Mouse (Mus musculus): ENCODE measurements at regions not wholly inside any gene's neighbourhood (a gene's known extent, or its start where the extent isn't known, plus 50 kb on each side); places are given as distances from the start of the nearest gene placed in this dataset.
A peak's percentile ranks its signal among the peaks of the same experiment; 100 is the strongest.
"Not testable (repeated sequence)": the region's sequence is repeated elsewhere in the genome, so short reads cannot be mapped to it uniquely, and the experiment has no call there.

GRCm38 (mm10) chr10:19297669-19298068, 58.7 kb upstream of the Olig3 start:
- DNase-seq (ENCODE audit: low spot score in 2 of 2): no peak

- DNase-seq (ENCODE audit: low spot score in 2 of 2): no peak
Measured at GRCm38 (mm10) chr10:19295388-19296013, 60.8 kb upstream of the Olig3 start.

- DNase-seq (ENCODE audit: low spot score in 2 of 2): no peak
Measured at GRCm38 (mm10) chr10:19291474-19291873, 64.9 kb upstream of the Olig3 start.

DNA sequence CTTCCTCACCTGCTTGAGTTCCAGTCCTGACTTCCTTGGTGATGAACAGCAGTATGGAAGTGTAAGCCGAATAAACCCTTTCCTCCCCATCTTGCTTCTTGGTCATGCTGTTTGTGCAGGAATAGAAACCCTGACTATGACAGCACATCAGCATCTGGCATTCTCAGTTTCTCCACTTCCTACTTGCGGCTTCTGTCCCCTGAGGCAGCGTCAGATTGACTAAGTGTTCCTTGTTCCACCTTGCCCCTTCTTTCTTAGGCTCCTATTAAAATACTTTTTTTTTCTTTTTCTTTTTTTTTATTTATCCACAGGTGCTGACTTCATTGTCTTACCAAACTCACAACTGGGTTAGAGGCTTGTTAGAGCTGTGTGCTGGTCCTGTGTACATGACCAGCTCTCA, 65.3 kb upstream of the Olig3 start:
- DNase-seq (ENCODE audit: low spot score in 2 of 2): not testable (repeated sequence)

- DNase-seq (ENCODE audit: low spot score in 2 of 2): no peak
Measured at GRCm38 (mm10) chr10:19282166-19282565, 74.2 kb upstream of the Olig3 start.

GRCm38 (mm10) chr10:19281021-19281420, 75.3 kb upstream of the Olig3 start:
- DNase-seq (ENCODE audit: low spot score in 2 of 2): no peak

- DNase-seq (ENCODE audit: low spot score in 2 of 2): no peak
Measured at GRCm38 (mm10) chr10:19278189-19278842, 78.0 kb upstream of the Olig3 start.

- DNase-seq (ENCODE audit: low spot score in 2 of 2): no peak
Measured at GRCm38 (mm10) chr10:19277103-19277827, 79.1 kb upstream of the Olig3 start.

GRCm38 (mm10) chr10:19274985-19275384, 81.3 kb upstream of the Olig3 start:
- no peak for DNase-seq (ENCODE audit: low spot score in 2 of 2)

- DNase-seq (ENCODE audit: low spot score in 2 of 2): no peak
Measured at GRCm38 (mm10) chr10:19269418-19269817, 86.9 kb upstream of the Olig3 start.

DNA sequence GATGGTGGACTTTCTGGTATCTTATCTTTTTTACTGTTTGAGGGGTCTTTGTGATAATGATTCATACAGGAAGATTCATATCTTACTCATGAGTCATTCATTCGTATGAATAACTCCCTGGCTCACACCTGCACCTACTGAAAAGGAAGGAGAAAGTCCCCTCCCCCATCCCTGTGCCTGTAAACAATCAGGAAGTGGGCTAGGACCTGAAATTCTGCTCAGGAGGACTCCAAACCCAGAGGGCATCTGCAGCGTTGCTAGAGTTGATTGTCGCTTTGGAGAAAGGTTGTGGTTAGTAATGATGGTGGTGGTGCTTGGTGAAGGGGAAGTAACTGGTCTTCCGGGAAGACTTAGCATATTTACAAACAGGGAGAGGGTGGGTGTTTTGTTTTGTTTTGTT, 88.3 kb upstream of the Olig3 start:
- no peak for DNase-seq (ENCODE audit: low spot score in 2 of 2)

DNA sequence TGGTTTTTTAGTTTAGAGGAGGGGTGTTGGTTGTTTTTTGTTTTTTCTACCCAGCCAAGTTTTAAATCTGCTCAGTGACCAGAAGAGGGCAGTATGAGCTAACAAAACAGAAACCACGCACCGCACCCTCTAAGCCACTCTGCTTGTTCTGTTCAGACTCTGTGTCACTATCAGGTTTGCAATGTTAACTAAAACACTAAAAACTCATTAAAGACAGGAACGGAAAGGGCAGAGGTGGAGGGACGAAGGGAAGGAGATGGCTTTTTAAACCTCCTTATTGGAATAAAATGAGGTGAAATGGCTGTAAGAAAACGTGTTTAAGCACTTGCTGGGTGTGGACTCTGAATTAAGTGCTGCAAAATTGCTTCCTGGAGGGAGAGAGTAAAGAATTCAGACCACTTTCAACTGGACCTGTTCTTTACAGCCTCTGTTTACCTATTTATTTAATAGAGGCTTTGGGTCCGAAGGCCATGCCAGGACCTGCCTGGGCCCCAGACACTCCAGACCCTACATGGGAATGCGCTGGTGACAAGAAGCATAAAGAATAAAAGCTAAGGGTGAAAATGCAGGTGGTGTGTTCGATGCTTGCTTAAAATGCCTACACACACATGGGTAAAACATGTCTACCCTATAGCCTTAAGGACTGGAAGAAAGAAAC, 116.1 kb upstream of the Olig3 start:
- DNase-seq (ENCODE audit: low spot score in 2 of 2): peak in 1 of 2 experiments; percentile 30

GRCm38 (mm10) chr10:19216240-19216639, 140.1 kb upstream of the Olig3 start:
- DNase-seq (ENCODE audit: low spot score in 2 of 2): no peak

DNA sequence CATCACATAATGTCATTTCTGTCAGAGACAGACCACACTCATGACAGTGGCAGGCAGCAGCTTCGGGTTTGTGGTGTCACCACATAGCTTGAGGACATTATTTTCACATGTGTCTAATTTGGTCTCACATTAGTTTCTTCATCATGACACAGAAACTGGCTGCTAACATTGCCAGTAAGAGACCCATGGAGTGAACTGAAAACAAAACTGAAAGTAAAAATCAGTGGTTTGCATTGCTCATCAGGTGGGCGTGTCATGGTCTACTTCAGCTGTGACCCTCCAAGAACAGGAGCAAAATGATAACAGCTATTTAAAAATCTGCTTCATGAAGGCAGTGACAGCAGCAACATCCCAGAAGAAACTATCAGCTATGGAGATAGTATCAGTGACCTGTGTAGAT, 146.6 kb upstream of the Olig3 start:
- DNase-seq (ENCODE audit: low spot score in 2 of 2): no peak

GRCm38 (mm10) chr10:19208101-19208722, 148.1 kb upstream of the Olig3 start:
- no peak for DNase-seq (ENCODE audit: low spot score in 2 of 2)

DNA sequence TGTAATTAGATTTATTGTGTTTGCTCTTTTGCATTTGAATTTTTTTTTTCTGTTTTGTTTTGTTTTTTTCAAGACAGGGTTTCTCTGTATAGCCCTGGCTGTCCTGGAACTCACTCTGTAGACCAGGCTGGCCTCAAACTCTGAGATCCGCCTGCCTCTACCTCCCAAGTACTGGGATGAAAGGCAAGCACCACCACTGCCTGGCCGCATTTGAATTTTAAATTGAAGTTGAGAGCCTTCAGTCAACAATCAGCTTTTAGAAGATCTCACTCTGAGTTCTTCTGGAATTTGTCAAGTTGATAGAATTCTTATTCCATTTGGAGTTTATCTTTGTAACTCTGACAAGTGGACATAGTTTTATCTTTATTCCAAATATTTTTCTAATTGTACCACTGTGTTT, 148.8 kb upstream of the Olig3 start:
- no peak for DNase-seq (ENCODE audit: low spot score in 2 of 2)

GRCm38 (mm10) chr10:19200311-19200710, 156.0 kb upstream of the Olig3 start:
- no peak for DNase-seq (ENCODE audit: low spot score in 2 of 2)

DNA sequence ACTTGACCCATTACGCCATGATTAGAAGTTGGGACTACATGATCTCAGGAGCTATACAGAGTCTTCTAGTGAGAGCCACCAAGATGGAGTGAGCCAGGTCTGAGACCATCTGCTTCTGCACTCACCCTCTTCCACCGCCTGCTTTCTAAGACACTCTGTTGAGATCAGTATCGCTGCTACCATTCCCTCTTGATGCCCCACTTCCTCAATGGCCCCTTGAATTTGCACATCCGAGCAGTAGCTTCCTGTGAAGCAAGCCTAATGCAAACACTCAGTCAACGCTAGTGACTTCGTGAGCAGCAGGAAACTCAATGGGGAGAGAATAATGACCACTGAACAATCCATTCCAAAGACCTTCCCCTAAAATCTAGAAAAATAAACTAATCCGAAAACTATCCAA, 160.7 kb upstream of the Olig3 start:
- no peak for DNase-seq (ENCODE audit: low spot score in 2 of 2)

- DNase-seq (ENCODE audit: low spot score in 2 of 2): no peak
Measured at GRCm38 (mm10) chr10:19194646-19195045, 161.7 kb upstream of the Olig3 start.

DNA sequence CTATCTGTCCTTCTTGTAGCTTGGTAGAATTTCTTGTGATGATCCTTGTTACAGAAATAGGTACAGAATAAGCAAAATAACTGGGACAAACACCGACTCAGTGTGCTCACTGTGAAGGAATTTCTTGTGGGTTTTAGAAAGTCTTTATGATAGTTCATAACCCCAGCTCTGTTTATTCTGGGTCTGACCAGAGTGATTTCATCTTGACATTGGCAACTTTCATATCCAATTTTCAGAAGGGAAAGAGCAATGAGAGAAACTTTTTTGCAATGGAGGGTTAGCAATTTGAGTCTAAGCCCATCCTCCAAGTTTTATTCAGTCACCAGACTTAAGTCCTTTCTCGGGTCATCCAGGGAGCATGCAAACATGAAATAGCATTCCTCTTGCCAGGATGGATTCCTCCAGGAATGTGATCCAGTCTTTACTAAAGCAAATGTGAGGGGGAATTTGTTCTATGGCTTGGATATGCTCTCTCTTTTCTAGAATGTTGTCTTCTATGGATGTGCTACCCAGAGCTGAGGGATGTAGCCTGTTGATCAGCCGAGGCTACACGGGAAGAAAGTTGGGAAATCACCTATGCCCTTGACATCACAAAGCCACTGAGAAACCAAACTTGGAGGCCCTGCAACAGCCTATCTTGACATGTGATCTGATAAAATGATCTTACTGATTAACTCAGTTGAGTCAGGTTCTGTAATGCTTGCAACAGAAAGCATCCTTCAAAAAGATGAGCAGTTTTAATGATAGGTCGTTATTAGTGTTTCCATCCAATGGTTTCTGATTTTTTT, 163.2 kb upstream of the Olig3 start:
- no peak for DNase-seq (ENCODE audit: low spot score in 2 of 2)

GRCm38 (mm10) chr10:19192221-19192620, 164.1 kb upstream of the Olig3 start:
- DNase-seq (ENCODE audit: low spot score in 2 of 2): peak in 1 of 2 experiments; percentile 30

Measured in gastrocnemius, postnatal 4 days (tissue).